Mouse (Mus musculus): ENCODE results near the gene Fgfr2.
A peak's percentile ranks its signal among the peaks of the same experiment; 100 is the strongest.

The Fgfr2 gene

DNA sequence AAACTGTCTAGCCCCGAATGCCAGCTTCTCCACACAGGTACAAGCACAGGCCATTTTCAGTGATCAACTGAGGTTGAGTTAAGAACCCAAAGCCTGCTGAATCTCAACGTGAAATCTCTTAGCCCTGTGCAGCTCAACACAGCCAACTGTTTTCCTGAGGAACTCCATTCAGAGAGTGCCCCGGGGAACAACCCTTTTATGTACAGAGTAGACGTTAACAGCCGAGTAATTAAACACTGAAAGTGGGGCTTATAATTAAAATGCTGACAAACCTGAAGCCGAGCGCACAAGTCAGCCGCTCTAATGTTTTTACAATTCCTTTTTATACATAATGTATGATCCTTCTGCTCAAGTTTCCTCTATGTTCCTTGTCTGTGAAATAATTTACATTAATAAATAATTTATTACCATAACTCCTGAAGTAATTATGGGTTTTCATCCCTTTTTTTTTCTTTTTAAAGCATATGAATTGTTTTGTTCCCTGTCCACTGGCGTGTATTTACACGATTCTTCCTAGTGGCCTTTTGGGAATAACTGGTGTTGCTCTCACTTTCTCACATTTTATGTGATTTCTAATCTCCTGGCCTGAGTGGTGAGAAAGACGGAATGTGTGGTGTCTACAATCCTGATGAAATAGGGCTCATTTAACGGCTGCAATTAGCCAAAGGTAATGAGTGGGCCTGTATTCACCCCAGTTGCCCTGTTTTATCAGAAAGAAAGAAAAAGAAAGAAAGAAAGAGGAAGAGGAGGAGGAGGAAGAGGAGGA lies 355.7 kb downstream of the Fgfr2 start:
- DNase-seq: no peak

DNA sequence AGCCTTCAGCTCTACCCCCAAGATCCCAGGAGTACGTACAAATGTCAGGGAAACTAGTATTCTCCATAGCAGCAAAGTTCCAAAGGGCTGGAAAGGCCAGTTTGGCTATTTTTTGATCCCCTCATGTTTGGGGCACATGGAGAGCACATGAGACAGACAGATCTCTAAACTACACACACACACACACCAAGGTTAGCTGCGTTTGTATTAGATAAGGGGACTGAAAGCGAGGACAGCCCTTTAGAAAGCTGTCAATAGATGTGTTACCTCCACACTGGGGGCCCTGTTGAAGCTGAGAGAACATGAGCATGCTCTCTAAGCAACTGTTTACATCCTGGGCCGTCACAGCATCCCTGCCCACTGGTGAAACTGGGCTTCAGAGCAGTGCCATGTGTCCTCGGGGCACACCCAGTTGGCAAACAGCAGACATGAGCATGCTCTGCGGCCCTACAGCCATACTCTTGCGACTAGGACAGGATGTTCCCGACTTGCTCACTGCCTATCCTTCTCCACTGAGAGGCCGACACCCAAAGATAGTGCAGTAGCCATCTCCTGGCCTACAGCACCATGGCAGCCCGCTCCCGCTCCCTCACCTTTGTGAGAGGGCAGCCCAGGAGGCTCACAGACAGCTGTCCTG lies 356.8 kb downstream of the Fgfr2 start:
- DNase-seq: peak; percentile 64

DNA sequence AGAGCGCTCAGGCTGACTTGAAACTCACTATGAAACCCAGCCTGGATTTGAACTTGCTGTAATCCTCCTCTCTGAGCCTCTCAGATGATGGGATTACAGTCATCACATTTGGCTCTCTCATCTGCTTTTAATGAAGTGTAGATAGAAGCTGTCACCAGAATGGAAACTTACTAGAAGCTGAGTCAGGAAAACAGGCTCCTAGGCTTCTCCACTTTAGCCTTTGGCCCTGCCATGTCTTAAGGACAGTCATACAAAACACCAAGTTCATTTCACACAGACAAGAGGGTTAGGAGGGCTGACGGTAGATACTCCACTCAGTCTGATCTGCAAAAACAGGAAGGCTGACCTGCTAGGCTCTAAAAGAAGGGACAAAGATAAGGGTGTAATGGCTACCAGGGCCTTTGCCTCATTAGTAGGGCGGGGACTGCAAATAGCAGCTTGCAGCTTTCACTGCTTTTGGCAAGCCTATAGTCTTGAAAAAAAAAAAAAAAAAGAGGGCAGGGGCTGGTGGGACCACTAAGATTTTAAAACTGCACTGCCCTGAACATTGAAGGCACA lies 357.4 kb downstream of the Fgfr2 start:
- peak; percentile 57 for DNase-seq

DNA sequence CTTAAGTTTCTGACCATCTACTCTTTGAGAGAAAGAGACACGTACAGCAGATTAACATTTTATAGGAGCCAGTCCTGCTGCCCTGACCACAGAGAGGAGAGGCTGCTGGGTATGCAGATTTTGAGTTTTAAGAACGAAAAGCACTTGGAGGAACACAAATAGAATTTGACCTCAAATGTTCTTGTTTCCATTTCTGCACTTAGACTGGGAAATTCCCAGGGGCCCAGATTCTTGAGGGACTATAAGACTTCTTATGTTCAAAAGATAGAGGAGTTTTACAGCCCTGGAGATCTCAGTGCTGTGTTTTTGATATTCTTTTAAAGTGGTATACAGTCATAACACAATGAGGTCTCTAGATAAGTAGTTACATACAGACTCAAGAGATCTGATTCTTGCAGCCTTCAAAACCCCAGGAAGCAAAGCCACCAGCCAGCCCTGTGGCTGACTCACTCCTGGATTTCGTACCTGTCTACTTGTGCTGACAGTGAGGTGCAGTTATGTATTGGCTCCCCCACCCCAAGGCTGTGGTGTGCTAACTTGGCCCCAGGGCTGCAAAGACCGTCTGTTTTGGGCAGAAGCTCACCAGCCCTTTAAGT lies 358.2 kb downstream of the Fgfr2 start:
- DNase-seq: no peak

DNA sequence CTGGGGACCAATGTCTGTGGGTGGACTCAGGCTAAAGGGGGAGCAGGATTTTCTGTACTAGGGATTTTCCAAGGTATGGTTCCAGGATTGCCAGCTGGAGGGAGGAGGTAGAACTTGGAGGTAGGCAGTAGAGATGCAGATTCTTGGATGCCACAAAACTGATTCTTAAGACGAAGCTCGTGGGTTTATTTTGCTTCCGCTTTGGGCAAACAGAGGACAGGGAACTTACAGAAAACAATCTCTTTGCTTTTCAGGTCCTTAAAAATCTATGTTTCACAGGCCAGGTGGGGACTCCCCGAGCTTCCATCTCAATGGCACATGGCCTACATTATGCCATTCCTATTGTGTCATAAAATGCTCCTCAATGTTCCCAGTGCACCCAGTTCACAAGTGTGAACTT lies 358.8 kb downstream of the Fgfr2 start:
- no peak for DNase-seq

DNA sequence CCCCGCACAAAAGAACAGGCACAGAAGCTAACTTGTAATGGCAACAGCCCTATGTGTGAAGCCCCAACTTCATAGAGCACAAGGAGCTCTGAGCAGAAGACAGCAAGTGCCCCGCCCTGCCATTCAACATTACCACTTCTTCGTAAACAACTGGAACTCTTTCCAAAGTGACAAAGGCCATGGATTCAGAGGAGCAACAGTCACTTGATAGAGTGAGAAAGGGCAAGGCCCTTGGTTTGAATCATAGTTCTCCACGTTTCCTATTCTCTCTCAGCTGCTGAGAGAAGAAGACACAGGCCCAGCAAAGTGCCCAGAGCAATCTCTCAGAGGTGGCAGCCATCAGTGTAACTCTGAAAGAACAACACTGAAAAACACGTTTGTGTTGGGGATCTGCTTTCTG lies 359.2 kb downstream of the Fgfr2 start:
- DNase-seq: no peak

DNA sequence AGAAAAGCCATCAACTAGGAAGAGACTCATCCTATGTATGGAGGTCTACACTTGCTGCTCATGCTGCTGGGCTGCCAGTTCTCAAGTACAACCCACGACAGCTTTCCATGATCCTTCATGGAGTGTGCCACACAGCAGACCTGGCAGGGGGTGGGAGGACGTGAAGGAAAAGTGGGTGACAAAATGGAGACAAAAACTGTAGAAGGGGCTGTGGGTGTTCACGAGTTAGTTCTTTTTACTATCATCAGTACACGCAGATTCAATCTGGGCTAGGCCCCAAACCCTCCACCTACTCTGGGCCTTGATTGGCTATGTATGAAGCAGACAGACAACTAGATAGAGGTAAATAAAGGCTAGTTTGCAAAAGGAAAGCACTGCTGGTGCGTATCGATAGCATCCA lies 359.8 kb downstream of the Fgfr2 start:
- no peak for DNase-seq

DNA sequence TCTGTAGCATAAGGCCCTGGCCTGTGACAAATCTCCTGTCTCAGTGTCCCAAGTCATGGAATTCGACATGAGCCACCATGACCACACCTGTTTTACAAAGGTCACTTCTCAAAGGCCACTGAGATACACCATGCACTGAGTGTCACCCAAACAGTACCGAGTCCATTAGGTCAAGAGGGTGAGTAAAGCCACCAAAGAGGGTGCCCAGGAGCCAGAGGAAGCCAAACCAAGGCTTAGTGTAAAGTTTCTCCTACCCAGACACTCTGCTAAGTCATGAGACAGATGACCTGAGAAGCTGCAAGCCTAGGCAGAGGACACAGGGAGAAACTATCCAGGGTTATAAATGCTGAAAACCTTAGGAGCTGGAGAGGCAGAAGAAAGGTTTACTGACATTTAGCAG lies 361.7 kb downstream of the Fgfr2 start:
- DNase-seq: no peak

DNA sequence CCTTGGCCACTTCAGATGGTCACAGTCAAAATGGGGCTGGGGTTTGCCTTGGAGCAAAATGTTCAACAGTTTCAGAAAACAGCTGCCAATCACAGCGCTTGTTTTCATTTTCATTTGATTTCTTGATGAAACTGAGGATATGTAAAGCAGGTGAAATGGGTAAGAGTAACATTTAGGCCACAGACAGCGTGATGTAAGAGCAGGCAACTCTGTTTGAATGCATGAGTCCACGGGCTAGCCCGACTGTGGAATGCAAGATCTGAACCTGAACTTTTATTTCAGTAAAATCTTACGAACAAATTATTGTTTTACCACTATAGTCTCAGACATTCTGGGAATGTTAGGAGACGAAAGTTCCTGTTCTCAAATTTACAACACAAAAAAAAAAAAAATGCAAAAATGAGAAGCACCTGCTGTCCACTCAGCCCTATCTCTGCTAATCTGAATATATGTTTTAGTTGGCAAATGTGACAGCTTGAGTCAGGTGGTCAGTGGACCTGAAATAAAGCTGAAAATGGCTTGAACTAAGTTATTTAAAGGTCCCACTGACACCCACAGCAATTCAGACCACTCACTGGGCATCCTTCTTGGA lies 362.5 kb downstream of the Fgfr2 start:
- DNase-seq: no peak

DNA sequence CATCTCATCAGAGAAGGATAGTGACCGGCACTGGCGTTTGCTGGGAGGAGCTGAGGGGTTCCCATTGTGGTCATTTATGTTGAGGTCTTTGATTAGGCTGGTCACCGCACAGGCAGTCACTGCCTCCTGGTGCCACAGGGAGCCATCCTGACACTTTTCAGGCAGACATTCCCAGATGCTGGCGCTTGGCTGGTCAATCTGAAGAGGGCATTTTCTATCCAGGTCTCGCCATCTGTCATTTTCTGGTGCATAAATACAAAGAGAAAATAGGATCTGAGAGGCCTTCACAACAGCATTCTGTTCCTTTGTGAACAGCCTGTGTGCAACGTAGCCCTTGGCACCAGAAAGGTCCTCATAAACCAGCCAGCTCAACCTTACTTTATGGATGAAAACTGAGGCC lies 363.2 kb downstream of the Fgfr2 start:
- no peak for DNase-seq

DNA sequence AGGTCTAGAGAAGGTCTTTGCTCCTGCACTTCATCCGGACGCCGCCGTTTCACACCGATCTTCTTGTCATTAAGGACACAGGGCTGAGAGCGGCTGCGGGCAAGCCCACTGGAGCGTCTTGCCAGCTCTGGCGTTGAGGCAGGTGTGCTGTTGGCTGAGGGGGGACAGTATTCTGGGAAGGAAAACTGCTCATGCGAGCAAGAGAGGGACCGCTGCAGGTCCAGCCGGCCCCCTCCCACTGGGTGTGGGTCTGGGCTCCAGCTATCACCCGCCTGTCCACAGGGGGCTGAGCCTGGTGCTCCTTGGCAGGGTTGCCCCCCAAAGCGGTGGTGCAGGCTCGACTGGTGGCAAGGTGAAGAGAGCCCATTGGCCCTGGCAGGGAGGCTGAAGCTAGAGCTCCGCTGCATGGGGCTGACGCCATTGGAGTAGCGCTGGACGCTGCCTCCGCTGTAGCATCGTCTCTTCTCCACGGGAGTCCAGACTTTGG lies 363.7 kb downstream of the Fgfr2 start:
- DNase-seq: no peak

DNA sequence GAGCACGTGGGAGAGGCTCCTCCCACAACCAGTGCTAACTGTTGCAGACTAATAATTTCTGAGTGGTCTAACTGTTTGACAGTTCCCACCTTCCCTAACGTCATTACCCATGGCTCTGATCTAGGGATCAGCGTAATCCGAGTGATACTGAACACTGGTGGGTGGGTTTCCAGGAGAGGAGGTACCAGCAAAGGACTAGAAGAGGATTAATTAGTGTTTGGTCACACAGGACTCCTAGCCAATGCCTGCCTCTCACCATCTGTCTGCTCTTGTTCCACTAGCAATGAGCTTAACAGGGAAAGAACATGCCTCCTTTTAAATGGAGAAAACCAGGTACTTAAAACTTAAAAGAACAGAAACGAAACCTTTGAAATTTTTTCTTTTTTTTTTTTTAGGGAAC lies 364.3 kb downstream of the Fgfr2 start:
- no peak for DNase-seq

DNA sequence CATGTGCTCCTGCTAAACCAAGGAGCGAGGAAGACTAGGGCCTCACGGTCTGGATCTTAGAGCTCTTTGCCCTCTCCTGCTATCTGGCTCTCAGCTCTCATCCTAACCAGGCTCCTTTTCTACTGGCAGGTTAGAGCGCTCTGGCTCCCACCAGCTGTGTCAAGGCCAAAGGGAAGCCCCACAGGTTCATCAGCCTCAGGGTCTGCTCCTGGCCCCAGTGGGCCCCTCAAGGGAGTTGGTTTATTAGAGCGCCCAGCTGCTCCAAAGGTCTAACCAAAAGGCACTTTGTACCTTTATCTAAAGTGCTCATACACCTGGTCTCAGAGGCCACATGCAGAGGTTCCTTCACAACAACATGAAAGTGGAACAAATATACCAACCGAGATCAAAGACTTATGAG lies 366.8 kb downstream of the Fgfr2 start:
- DNase-seq: no peak

DNA sequence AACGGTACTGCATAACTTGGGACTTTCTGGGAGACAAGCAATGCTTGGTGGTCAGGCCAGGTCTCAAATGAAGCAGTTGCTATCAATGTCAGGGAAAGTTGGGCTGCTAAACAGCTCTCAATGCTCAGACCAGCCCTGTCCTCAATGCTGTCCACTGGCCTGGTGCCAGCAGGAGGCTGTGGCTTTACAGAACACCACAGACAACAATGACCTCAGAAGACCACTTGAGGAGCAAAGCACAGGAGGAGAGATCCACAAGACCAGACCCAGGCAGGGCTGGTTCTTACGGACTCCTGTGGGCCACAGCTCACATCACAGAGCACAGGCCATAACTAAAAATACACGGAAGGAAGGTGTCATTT lies 368.8 kb downstream of the Fgfr2 start:
- DNase-seq: no peak

DNA sequence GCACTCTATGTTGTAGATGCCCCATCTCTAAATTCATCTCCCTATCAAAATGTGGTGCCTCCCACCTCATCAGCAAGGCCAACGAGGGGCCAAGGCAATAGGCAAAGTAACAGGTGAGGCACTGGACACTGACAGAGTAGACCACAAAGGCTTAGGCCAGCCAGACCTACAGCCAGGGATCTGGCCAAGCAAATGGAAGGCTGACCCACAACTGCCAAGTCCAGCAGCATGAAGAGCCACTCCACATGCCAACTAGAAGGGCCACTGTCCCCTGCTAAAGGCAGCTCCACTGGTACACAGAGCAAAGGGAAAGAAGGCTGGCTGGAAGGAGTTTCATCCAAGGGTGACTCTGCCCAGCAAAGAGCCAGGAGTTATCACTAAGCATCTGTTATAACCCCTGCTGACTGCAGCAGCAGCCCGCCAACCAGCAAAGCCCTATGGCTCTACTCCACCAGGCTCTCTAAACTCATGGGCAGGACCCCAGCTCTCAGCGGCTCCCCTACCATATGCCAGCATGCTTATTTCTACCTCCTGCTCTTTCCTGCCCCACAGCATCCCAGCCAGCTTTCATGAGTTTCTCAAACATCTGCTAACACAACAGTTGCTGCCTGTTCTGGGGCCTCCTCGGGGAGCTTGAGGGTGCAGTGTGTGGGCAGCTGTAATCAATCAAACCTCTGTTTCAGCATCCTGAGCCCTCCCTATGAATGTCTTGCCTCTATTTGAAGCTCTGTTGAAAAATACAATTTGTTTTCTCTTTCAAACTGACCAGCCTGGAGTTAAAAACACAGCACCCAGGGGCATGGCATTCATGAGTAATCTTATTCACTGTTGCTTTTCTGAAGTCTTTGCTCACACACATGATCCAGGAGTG lies 369.4 kb downstream of the Fgfr2 start:
- no peak for DNase-seq

DNA sequence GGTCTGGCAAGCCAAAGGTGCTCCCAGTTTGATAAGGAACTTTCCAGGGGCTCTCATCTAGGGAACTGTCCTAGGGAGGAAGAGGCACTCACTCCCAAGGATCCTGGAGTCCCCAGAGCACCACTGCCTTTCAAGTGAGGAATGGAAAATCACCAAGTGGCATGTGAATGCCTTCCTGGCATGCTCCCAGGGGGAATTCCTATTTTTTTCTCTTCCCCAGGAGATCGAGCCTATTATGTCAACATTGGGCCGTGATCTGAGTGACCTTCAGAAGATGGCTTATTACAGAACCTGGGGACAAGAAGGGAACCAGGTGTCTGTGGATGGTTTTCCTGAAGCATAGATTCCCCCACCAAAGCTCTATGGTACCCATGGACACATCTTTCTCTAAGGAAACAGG lies 371.4 kb downstream of the Fgfr2 start:
- DNase-seq: no peak

DNA sequence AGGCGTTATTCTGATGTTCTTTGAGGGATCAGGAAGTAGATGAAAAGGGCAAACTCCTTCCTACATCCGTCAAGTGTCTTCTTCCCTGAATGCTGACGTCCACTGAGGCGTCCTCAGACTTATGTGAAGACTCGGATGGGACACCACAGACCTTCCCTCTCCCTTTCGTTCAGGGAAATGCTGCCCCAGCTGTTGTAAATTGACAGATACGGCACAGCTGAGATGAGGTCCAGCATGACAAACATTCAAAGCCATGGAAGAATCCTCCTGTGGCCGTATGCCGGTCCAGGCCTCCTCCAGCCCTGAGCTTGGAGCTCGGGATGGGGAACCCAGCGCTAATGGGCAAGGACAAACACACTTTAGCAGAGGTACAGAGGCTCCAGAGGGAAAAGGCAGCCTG lies 373.6 kb downstream of the Fgfr2 start:
- no peak for DNase-seq

DNA sequence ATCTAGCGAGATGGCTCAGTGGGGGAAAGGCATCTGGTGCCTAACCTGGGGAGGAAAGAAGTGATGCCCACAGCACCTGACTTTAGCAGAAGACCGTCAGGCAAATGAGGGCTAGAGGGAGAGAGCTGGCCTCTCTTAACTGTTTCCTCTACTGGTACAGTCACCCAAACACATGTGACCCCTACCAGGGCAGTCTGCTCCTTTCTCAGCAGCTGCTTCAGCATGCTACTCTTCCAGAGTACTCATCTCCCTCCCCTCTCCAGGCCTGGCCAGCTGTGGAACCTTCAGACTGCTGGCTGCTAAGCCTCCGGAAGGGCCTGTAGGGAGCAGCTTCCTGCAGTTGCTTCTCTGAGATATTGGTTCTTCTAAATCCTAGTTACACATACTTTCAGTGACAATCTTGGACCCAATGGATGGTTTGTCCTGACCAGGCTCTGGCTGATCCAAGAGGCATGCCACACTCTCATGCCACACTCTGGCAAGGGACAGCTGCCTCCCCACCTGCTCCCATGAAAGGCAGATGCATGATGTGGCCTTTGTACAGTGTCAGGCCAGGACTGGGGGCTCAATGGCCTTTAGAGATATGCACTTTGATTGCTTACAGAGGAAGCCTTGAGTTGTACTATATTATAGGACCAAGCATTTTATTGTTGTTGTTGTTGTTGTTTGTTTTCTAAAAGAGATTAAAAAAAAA lies 374.9 kb downstream of the Fgfr2 start:
- DNase-seq: no peak

DNA sequence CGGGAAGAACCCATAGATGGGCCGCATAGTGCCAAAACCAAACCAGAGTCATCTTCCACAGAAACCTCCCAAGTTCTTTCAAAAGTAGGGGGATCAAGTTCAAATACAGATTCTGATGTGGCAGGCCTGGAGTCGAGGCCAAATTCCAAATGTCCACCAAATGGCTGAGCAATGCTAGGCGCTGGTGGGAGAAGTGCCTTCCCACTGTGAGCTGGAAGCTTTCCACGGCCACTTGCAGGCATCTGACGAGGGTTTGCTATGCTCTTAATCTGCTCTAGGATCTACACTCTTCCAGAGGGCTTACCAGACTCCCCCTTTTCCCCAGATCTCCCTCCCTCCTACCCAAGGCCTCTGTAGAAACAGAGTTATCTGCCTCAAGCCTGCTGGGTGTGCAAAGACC lies 376.1 kb downstream of the Fgfr2 start:
- no peak for DNase-seq

DNA sequence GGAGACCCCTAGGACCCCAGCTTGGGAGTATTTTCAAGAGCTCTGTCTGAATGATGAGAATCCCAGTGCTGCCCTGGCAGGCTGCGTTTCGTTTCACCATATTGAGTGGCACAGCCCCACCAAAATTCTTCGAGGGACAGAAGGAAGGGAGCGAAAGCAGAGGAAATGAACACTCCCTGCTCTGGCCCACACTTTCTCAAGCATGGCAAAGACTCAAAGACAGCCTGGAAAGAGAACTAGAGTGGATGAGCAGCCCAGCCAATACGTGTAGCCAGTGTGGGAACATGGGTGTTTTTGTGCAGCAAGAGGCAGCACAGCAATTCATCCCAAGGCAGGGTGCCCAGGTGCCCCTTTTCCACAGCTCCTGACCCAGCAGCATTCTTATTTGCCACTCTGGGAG lies 380.2 kb downstream of the Fgfr2 start:
- no peak for DNase-seq

DNA sequence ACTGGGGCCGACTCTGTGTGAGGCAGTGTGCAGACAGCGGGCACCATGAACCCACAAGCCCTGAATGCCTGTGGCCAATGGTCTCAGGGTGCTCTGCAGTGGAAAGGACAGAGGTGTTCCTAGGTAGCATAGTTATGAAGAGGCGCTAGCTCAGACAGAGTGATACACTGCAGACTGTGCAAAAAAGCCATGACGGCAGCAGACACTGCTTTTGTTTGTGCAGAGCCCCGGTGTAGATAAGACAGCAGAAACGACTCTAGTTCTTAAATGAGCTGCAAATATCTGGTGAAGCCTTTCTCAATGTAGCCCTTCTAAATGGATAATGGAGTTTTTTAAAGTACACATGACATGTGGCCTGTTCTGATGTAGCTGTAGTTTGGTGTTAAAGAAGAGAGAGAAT lies 383.3 kb downstream of the Fgfr2 start:
- DNase-seq: peak; percentile 46

DNA sequence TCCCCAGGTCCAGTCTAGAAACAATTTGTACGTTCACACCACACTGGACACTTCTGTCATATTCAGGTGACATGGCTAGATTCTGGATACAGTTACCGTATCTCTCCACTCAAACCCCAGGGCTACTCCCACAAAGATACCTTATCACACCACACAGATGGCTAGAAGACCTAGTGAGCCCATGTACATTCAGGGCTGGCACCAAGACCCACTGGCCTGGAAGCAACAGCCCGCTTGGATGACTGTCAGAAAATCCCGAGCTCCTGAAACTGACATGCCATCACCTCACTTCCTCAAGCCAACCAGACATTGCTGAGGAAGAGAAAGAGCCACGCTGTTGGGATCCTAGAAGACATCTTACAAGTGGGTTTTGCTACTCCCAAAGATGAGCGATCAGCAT lies 384.3 kb downstream of the Fgfr2 start:
- DNase-seq: peak; percentile 76
